Mouse (Mus musculus) cerebellum, adult 11-12 months (tissue): ENCODE data around the gene Glt28d2.
A peak's percentile ranks its signal among the peaks of the same experiment; 100 is the strongest.
"Not testable (repeated sequence)": the region's sequence is repeated elsewhere in the genome, so short reads cannot be mapped to it uniquely, and the experiment has no call there.

Source experiments
- DNase-seq: peaks from one replicate; pipeline ENCODE4 v3.0.0; 2022

The Glt28d2 gene

GRCm38 (mm10) chr3:85887239-85887827 is at the start of gene Glt28d2, which contains the start of gene Gm37240:
TSS of gene Glt28d2 (minus strand) at chr3:85887516.
TSS of gene Gm37240 (minus strand) at chr3:85887518.
- peak; percentile 26 for DNase-seq

DNA sequence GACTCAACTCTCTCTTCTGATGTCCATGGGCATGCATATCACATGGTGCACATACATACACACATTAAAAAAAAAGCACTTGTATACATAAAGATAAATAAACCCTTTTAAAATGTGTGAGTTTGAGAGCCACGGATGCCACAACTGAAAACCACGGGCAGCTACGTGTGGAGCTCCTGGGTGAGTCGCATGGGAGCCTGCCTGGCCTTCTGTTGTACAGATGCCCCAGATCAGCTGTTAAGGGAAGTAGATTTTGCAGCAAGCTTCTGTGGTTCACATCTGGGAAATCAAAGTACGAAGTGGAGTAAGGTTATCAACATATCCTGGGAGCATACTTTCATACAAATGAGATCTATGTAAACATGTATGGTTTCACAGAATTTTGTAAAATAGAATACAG is 46.3 kb upstream of the Glt28d2 start:
- DNase-seq, result no peak

DNA sequence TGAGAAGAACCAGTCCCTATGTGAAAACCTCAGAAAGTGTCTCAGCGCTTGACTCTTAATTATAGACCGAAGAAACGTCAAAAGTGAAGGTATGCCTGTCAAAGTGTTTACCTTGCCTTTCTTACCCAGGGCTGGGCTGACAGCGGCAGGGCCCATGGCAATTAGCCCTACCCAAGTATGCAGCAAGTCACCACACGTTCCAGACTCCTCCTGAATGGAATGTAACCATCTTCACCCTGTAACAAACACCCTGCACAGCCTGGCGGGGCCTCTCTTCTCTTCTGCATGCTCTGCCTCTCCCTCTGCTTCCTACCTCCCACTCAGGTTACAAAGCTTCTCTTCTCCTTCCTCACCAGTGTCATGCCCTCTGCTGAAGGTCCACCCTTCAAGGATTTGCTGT is 44.5 kb upstream of the Glt28d2 start:
- DNase-seq, result no peak

GRCm38 (mm10) chr3:85930671-85931255 is 43.4 kb upstream of the Glt28d2 start:
- no peak for DNase-seq

DNA sequence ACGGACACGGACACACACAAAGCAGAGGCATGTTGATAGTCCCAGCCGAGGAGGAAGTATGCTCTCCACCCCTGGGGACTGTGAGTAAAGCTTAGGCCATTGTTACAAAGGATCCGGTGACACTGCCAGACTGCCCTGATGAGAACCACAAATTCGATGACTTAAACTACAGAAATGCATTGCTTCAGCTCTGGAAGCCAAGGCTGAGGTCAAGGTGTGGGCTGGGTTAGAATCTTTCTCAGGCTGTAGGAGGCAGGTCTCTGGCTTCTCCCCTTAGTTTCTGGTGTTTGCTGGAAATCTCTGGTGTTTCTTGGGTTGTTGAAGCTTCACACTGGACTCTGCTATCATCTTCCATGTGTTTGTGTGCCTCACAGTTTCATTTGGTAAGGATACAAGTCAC is 42.4 kb upstream of the Glt28d2 start:
- DNase-seq, result no peak

- peak; percentile 11 for DNase-seq
Measured at GRCm38 (mm10) chr3:85928140-85928611, 40.9 kb upstream of the Glt28d2 start.

DNA sequence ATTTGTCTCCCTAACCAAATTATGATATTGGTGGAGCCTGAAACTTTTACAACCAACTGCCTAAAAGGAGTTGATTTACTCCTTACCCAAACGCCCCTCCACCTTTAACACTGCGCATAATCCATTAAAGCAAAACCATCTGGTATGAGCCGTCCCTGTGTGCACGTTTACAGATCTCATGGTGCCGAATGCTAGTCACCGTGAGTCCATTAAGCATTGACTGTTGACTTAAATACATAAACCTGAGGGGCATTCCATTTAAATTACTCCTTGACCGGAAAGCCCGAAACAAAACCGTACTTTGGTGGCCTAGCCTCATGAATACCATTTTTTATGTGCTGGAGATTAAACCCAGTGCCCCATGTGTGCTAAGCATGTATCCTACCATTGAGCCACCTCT is 40.0 kb upstream of the Glt28d2 start:
- DNase-seq, result no peak

- peak; percentile 59 for DNase-seq
Measured at GRCm38 (mm10) chr3:85923954-85924945, 36.9 kb upstream of the Glt28d2 start.

DNA sequence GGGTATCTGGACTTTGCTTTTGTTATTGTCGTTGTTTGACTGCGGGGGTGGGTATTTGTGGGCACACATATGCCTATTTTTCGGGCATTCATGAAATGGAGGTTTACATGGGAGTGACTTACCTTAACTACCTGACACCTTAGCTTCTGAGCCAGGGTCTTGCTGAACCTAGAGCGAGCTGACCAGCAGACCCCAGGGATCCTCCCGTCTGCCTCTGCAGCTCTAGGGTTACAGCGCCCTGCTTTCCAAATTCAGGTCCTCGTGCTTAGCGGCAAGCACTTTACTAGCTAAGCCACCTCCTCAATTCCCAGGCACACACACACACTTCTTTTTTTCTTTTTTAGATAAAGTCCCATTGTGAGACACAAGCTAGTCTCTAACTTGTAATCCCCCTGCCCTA is 36.0 kb upstream of the Glt28d2 start:
- DNase-seq, result no peak

DNA sequence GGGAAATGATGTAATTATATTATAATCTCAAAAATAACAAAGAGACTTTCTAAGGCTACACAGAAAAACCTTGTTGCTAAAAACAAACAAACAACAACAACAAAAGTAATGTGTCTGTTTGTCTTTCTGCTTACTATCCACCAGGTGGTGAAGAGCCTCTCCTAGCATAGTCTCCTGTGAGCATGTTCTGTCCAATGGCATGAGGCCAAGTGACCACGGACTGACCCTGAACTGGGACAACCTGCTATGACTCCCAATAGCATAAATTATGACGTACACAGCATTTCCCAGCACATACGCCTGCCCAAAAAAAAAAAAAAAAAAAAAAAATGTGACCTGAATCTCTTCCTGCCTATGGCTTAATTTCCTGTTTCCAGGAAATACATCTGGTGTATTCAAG is 35.0 kb upstream of the Glt28d2 start:
- no peak for DNase-seq

DNA sequence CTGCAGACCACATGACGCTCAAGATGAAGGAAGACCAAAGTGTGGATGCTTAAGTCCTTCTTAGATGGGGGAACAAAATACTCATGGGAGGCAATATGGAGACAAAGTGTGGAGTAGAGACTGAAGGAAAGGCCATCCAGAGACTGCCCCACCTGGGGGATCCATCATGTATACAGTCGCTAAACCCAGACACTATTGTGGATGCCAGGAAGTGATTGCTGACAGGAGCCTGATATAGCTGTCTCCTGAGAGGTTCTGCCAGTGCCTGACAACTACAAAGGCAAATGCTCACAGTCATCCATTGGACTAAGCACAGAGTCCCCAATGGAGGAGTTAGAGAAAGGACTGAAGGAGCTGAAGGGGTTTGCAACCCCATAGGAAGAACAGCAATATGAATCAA is 33.4 kb upstream of the Glt28d2 start:
- not testable (repeated sequence) for DNase-seq

GRCm38 (mm10) chr3:85917600-85917999 is 30.3 kb upstream of the Glt28d2 start:
- DNase-seq, result peak; percentile 11

GRCm38 (mm10) chr3:85914806-85915205 is 27.5 kb upstream of the Glt28d2 start:
- no peak for DNase-seq

- DNase-seq, result no peak
Measured at GRCm38 (mm10) chr3:85907136-85907535, 19.8 kb upstream of the Glt28d2 start.

DNA sequence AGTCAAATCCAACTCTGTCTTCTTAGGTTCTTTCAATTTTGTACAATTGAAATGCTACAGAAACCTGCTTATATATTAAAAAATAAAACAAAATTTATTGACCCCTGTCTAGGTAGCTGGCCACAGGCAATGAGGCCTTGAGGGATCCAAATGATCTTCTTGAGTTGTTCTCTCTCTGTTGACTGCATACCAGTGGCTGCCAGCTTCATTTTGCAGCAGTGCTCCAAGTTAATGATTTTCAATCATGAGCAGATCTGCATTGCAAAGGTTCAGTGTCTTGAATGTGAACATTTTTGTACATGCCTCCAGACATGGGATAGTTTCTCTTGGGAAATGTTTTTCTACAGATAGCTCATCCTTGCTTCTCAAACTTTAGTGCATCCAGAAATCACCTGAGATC is 17.1 kb upstream of the Glt28d2 start:
- DNase-seq, result no peak

DNA sequence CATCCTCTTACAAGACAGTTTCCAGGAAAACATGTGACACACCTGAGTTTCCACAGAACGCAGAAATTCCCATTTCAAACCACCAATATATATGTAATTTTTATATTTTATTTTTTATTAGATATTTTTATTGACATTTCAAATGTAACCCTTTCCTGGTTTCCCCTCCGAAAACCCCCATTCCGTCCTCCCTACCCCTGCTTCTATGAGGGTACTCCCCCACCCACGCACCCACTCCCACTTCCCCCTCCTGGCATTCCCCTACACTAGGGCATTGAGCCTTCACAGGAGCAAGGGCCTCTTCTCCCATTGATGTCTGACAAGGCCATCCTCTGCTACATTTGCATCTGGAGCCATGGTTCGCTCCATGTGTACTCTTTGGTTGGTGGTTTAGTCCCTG is 7.7 kb upstream of the Glt28d2 start:
- DNase-seq, result no peak

GRCm38 (mm10) chr3:85891571-85891970 is 4.3 kb upstream of the Glt28d2 start:
- DNase-seq, result no peak

DNA sequence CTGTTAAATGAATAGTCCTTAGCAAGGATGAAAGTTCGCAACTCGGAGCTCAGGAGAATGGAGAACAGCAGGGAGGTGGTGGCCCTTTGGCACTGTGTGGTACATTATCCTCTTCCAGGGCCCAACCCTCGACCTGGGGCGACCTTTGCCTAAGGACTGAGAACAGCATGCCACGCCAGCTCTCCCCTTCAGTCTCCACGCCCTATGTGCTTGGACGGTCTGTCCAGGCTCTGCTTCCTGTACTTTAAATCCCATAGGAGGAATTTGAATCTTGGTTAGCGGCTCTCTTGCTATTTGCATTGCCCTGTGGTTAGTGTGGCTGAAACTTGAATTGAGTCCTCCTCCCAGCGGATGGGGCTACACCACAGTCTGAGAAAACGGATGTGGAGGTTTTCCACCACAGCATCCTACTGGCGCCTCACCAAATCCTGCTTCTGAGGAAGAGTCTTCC is 930 bp upstream of the Glt28d2 start:
- DNase-seq, result peak; percentile 2

DNA sequence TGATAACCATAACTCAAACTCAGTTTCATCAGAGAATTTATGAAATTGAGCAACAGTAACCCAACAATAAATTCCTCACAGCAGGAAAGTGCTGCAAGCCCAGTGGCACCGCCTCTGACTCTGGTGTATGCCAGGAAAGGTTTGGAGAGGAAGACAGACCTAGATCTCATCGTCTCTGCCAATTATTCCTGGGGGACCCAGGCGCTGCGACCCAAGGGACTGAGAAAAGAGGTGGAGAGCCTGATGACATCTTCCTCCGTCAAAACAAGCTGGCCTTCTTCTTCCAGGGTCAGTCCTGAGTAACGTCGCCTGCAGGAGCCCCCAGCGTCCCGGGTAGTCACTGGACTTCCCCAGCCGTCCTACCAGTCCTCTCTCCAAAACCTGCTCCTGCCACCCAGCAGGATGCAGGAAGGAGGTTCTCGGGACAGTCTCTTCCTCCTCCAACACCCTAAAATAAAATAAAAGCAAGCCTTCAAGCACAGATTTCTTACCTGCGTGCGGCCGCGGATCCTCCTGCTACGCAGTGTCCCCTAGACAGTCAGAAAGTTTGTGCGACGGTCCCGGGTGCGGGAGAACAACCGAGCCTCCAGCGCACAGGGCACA is 579 bp downstream of the Glt28d2 start:
- no peak for DNase-seq

- DNase-seq, result no peak
Measured at GRCm38 (mm10) chr3:85885906-85886305, 1.4 kb downstream of the Glt28d2 start.

DNA sequence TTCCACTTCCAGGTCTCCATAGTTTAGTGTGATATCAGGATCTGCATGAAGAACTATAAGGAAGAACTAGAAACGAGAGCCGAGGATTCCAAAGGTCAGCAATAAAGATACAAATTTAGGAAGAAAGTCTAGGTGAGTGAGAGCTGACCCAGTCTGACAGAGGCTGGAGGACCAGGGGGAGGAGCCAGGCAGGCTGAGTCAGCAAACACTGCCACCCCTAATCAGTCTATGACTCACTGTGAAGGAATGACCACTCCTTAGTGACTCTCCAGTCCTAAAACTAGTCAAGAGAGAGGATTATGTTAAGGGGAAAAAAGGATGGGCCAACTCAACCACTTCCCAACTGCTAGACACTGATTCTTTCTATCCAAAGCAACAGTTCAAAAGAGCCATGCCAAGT is 6.6 kb downstream of the Glt28d2 start:
- no peak for DNase-seq

DNA sequence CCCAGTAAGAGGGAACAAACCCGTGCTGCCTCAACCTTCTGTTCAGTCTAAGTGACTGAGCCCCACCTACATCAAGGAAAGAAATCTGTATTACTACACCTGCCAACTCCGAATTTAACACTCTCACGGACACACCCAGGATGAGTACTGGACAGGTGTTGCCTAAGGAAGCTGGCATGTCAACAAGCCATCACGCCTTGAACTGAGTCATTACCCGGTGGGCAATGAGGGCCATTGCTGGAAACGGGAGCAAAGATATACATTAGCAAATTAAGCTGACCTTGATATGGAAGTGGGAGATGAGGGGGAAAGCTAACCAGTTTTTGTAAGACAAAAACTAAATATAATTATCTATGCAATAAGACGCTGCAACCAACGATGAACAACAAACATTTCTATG is 7.2 kb downstream of the Glt28d2 start:
- DNase-seq, result no peak

DNA sequence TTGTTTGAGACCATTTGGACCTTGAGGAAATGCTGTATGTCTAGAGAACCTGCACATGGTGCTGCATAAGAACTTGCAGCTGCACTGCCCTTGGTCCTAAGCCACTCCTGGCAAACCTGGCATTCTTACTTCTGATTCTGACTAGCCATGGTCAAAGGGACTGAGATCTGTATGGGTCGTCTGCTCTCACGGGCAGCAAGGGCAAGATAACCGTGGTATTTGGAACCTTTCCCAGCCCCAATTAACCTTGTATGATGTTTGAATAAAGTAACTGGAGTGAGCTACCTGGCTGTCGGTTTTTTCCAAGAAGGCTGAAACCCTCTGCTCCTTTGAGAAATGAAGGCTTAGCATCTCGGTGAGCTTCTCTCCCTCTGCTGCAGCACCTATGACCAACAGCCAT is 8.4 kb downstream of the Glt28d2 start:
- DNase-seq, result no peak
